Mouse (Mus musculus): ENCODE results near the gene AC153137.1. TPM values are rescaled to one million over a fixed set of nuclear protein-coding genes. Genes with fewer than 3 reads are reported as not detected.
"Not testable (repeated sequence)": the region's sequence is repeated elsewhere in the genome, so short reads cannot be mapped to it uniquely, and the experiment has no call there.

The AC153137.1 gene
- not detected for total RNA-seq (2022)

GRCm38 (mm10) chr1:30977868-30978267 lies at the start of gene AC153137.1:
TSS of gene AC153137.1 (minus strand) at chr1:30977968.
- not testable (repeated sequence) for DNase-seq (ENCODE audit: low spot score in 2 of 2)

GRCm38 (mm10) chr1:31023173-31023572 lies 45.4 kb upstream of the AC153137.1 start:
- DNase-seq (ENCODE audit: low spot score in 2 of 2), result no peak

DNA sequence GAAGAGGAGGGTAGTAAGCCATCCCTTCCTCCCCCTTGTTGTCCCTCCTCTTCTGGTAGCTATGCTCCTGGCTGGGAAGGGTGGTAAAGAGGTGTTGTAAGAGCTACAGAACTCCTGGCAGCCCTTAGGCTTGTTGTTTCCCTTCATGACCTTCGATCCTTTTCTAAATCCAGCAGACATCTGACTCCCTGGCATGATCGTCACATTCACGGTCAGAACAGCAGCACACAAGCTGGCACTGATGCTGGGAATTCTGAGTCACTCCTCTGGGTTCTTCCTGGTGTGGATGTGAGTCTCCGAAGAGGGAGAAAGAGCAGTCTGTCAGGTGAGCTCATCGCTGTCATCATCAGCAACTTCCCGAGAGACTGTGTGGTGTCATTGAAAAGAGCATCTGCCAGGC lies 41.5 kb upstream of the AC153137.1 start:
- DNase-seq (ENCODE audit: low spot score in 2 of 2), result peak; percentile 57 to 76

DNA sequence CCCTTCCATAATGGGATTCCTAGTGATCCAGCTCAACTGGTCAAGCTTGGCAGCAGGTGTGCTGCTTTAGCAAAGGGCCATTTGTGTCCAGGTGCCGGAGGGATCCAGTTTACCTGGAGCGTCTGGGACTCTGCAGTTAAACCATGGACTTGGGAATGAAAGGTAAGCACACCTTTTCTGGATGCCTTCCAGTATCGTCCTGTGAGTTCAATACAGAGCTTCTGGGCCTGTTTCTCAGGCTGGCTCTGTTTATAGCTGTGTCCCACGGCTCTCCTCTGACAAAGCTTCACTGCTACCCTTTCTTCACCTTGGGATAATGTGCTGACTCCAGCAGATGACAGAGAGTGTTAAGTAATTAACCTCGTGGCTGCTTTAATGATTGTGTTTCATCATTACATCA lies 39.6 kb upstream of the AC153137.1 start:
- no peak for DNase-seq (ENCODE audit: low spot score in 2 of 2)

- DNase-seq (ENCODE audit: low spot score in 2 of 2), result no peak
Measured at GRCm38 (mm10) chr1:31016068-31016467, 38.3 kb upstream of the AC153137.1 start.

GRCm38 (mm10) chr1:31015261-31015660 lies 37.5 kb upstream of the AC153137.1 start:
- DNase-seq (ENCODE audit: low spot score in 2 of 2), result no peak

DNA sequence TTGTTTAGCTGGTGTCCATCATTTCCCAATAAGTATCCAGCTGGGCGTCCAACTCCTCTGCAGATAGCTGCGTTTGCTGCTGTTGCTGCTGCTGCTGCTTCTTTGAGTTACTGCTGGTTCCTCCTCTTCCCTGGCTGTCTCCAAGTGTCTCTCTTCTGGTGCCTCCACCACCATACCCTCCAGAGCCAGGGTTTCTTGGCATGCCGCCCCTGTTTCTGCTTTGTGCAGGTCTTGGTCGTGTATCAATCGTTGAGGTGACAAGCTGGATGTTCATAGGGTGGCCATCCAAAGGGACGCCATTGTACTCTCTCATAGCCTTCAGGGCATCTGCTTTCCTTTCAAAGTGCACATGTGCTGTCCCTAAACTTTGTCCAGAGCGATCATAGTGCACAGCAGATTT lies 529 bp downstream of the AC153137.1 start:
- DNase-seq (ENCODE audit: low spot score in 2 of 2), result not testable (repeated sequence)

DNA sequence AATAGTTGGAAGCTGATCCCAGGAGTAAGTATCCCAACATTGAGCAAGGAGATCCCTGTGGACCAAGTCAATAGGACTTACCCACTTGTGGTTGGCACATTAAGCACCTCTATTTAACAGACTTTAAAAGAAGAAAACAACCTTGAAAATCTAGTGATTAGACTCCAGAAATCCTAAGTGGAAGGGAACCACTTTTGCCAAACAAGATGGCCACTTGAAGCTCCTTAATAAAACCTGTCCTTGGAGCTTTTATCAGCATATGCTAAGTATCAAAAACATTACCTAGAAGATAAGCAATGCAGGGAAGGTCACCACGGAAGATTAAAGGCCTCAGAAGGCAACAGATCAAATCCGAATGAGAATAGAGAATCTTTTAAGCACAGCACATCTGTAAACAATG lies 26.0 kb downstream of the AC153137.1 start:
- no peak for DNase-seq (ENCODE audit: low spot score in 2 of 2)

GRCm38 (mm10) chr1:30950456-30950835 lies 27.3 kb downstream of the AC153137.1 start:
- DNase-seq (ENCODE audit: low spot score in 2 of 2), result no peak

GRCm38 (mm10) chr1:30949710-30950455 lies 27.9 kb downstream of the AC153137.1 start:
- DNase-seq (ENCODE audit: low spot score in 2 of 2), result peak; percentile 95 to 97

- peak; percentile 16 to 25 for DNase-seq (ENCODE audit: low spot score in 2 of 2)
Measured at GRCm38 (mm10) chr1:30948950-30949639, 28.7 kb downstream of the AC153137.1 start.

DNA sequence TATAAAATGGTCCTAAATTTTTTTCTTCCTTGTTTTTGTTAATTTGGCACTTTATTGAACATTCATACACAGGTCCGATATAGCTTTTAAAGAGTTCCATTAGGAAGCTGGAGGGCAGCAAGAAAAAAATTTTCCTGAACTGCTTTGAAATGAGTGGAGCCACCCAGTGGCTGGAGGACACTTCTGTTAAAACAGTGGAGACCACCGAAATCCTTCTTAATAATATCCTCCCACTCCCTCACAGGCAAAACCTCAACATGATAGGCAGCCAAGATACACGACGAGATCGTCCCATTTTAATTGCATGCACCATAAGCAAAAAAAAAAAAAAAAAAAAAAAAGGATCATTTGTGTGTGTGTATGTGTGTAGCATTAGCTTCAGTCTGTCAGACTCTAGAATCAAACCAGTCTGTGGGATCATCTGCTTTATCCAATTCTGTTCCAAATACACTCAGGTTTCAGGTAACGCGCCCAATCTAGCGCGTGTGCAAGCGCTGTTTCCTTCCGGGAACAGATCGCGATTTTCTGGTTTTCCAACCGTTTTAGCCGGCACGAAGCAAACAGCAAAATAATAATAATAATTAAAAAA lies 29.3 kb downstream of the AC153137.1 start:
- peak in 1 of 2 experiments; percentile 4 for DNase-seq (ENCODE audit: low spot score in 2 of 2)

- DNase-seq (ENCODE audit: low spot score in 2 of 2), result no peak
Measured at GRCm38 (mm10) chr1:30945136-30945535, 32.6 kb downstream of the AC153137.1 start.

- no peak for DNase-seq (ENCODE audit: low spot score in 2 of 2)
Measured at GRCm38 (mm10) chr1:30940571-30940970, 37.2 kb downstream of the AC153137.1 start.

- DNase-seq (ENCODE audit: low spot score in 2 of 2), result no peak
Measured at GRCm38 (mm10) chr1:30938392-30938791, 39.4 kb downstream of the AC153137.1 start.

- no peak for DNase-seq (ENCODE audit: low spot score in 2 of 2)
Measured at GRCm38 (mm10) chr1:30937396-30937965, 40.3 kb downstream of the AC153137.1 start.

- no peak for DNase-seq (ENCODE audit: low spot score in 2 of 2)
Measured at GRCm38 (mm10) chr1:30936488-30936887, 41.3 kb downstream of the AC153137.1 start.

DNA sequence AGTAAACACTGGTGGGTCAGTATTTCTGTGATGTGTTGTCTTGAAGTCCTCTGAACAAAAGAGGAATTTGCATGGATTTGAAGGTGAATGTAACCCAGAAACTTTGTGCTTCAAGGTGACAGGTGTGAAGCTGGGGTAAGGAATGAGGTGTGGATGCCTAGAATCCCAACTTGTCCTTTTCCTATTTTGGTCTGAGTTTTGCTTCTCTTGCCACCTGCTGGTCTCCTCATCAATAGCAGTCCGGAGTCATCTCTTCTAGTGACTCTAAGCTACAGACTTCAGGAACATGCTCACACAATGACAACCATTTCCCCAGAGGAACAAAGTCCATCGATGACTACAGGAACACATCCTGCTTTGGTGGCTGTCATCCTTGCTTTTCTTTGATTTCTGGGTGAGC lies 46.9 kb downstream of the AC153137.1 start:
- no peak for DNase-seq (ENCODE audit: low spot score in 2 of 2)

GRCm38 (mm10) chr1:30930194-30930593 lies 47.6 kb downstream of the AC153137.1 start:
- no peak for DNase-seq (ENCODE audit: low spot score in 2 of 2)

All from gastrocnemius, adult 8-10 months (tissue).